Mouse (Mus musculus) G1E-ER4 (cell line): Measurements from ENCODE around the gene Scrn1. TPM values are rescaled to one million over a fixed set of nuclear protein-coding genes. Genes with fewer than 3 reads are reported as not detected.

Source experiments
- GATA1 ChIP-seq: IDR thresholded peaks from one replicate; pipeline ENCODE4 v1.8.0; 2012; ENCODE audit warnings: low read length, inconsistent platforms
- polyA plus RNA-seq: library from polyadenylated mRNA; stranded (reverse); fragments of >175 nt; gene quantifications from 2 replicates; pipeline ENCODE4 v1.2.3, GENCODE M21; 2012

Scrn1 gene
- polyA plus RNA-seq, 1 experiment: not detected

GRCm38 (mm10) chr6:54552721-54553413, 13.4 kb downstream of the Scrn1 start:
- no peak for TF ChIP-seq GATA1

GRCm38 (mm10) chr6:54550801-54551323, 15.4 kb downstream of the Scrn1 start:
- no peak for TF ChIP-seq GATA1

- no peak for TF ChIP-seq GATA1
Measured at GRCm38 (mm10) chr6:54549311-54549710, 17.0 kb downstream of the Scrn1 start.

GRCm38 (mm10) chr6:54548314-54549019, 17.8 kb downstream of the Scrn1 start:
- no peak for TF ChIP-seq GATA1

GRCm38 (mm10) chr6:54543646-54544045, 22.6 kb downstream of the Scrn1 start:
- TF ChIP-seq GATA1: no peak

- TF ChIP-seq GATA1: no peak
Measured at GRCm38 (mm10) chr6:54542836-54543235, 23.5 kb downstream of the Scrn1 start.

- TF ChIP-seq GATA1: no peak
Measured at GRCm38 (mm10) chr6:54540252-54540887, 25.9 kb downstream of the Scrn1 start.

- TF ChIP-seq GATA1: no peak
Measured at GRCm38 (mm10) chr6:54539396-54539795, 26.9 kb downstream of the Scrn1 start.

- no peak for TF ChIP-seq GATA1
Measured at GRCm38 (mm10) chr6:54538773-54539173, 27.5 kb downstream of the Scrn1 start.

- TF ChIP-seq GATA1: no peak
Measured at GRCm38 (mm10) chr6:54537053-54537452, 29.2 kb downstream of the Scrn1 start.

GRCm38 (mm10) chr6:54535485-54535884, 30.8 kb downstream of the Scrn1 start:
- TF ChIP-seq GATA1: no peak

GRCm38 (mm10) chr6:54531048-54531481, 35.2 kb downstream of the Scrn1 start:
- TF ChIP-seq GATA1: no peak

- TF ChIP-seq GATA1: no peak
Measured at GRCm38 (mm10) chr6:54530182-54530581, 36.1 kb downstream of the Scrn1 start.

GRCm38 (mm10) chr6:54528666-54529065, 37.6 kb downstream of the Scrn1 start:
- peak; percentile 80 for TF ChIP-seq GATA1

- no peak for TF ChIP-seq GATA1
Measured at GRCm38 (mm10) chr6:54518758-54519157, 47.5 kb downstream of the Scrn1 start.

GRCm38 (mm10) chr6:54516512-54517134, 49.7 kb downstream of the Scrn1 start:
- no peak for TF ChIP-seq GATA1
